Mouse (Mus musculus) c-Kit-negative CD71-positive TER-119-positive erythroid progenitor cells, embryonic 14.5 days (primary cell): ENCODE data around the gene Chmp4b.

Experiments used
- DNase-seq: peaks from one replicate; pipeline ENCODE4 v3.0.0-alpha.2; 2013; ENCODE audit warnings: low read depth, low spot score

The Chmp4b gene

GRCm38 (mm10) chr2:154641176-154641575 is 10.3 kb upstream of the Chmp4b start:
- DNase-seq = no peak

- DNase-seq = no peak
These were observed 9.5 kb upstream of the Chmp4b start for GRCm38 (mm10) chr2:154642005-154642459.

GRCm38 (mm10) chr2:154642712-154643385 is 8.7 kb upstream of the Chmp4b start:
- DNase-seq = no peak

- no peak for DNase-seq
These were observed 4.9 kb upstream of the Chmp4b start for GRCm38 (mm10) chr2:154646634-154647033.

- no peak for DNase-seq
These were observed 3.4 kb upstream of the Chmp4b start for GRCm38 (mm10) chr2:154648086-154648485.

- no peak for DNase-seq
These were observed 1.1 kb upstream of the Chmp4b start for GRCm38 (mm10) chr2:154650404-154650803.

GRCm38 (mm10) chr2:154654976-154655375 is 3.5 kb downstream of the Chmp4b start:
- DNase-seq = no peak

- DNase-seq = no peak
These were observed 4.4 kb downstream of the Chmp4b start for GRCm38 (mm10) chr2:154655878-154656414.

- peak; percentile 94 for DNase-seq
These were observed 5.4 kb downstream of the Chmp4b start for GRCm38 (mm10) chr2:154656710-154657485.

GRCm38 (mm10) chr2:154657486-154658237 is 6.2 kb downstream of the Chmp4b start:
- DNase-seq = no peak

- DNase-seq = no peak
These were observed 7.6 kb downstream of the Chmp4b start for GRCm38 (mm10) chr2:154659070-154659469.

GRCm38 (mm10) chr2:154659531-154660074 is 8.1 kb downstream of the Chmp4b start:
- DNase-seq = no peak

- DNase-seq = no peak
These were observed 17.2 kb downstream of the Chmp4b start for GRCm38 (mm10) chr2:154668680-154669079.

- no peak for DNase-seq
These were observed 18.6 kb downstream of the Chmp4b start for GRCm38 (mm10) chr2:154670106-154670505.

- DNase-seq = no peak
These were observed 19.2 kb downstream of the Chmp4b start for GRCm38 (mm10) chr2:154670741-154671140.

GRCm38 (mm10) chr2:154674008-154674407 is 22.5 kb downstream of the Chmp4b start:
- DNase-seq = no peak

GRCm38 (mm10) chr2:154676653-154677609 is 25.4 kb downstream of the Chmp4b start:
- peak; percentile 76 for DNase-seq

GRCm38 (mm10) chr2:154677651-154678139 is 26.2 kb downstream of the Chmp4b start:
- no peak for DNase-seq

- no peak for DNase-seq
These were observed 27.5 kb downstream of the Chmp4b start for GRCm38 (mm10) chr2:154678995-154679394.

GRCm38 (mm10) chr2:154680337-154680736 is 28.8 kb downstream of the Chmp4b start:
- DNase-seq = no peak
